Mouse (Mus musculus): ENCODE measurements at regions not wholly inside any gene's neighbourhood (a gene's known extent, or its start where the extent isn't known, plus 50 kb on each side); places are given as distances from the start of the nearest gene placed in this dataset.

DNA sequence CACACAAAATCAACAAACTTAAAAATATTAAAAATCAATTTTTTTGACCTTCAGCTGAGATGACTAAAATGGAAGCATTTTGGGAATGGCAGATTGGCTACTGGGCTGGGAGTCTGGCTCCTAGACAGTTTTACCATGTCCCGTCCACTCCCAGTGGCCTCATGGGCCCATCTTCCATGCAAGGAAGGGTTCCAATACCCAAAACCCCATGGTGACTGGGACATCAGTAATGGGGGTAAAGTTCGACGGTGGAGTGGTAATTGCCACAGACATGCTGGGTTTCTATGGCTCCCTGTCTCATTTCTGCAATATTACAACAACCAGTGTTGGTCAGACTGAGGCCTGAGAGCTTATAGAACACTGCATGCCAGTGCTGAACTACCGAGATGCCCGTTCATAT lies 82.2 kb downstream of the Il20rb start:
- DNase-seq = no peak

DNA sequence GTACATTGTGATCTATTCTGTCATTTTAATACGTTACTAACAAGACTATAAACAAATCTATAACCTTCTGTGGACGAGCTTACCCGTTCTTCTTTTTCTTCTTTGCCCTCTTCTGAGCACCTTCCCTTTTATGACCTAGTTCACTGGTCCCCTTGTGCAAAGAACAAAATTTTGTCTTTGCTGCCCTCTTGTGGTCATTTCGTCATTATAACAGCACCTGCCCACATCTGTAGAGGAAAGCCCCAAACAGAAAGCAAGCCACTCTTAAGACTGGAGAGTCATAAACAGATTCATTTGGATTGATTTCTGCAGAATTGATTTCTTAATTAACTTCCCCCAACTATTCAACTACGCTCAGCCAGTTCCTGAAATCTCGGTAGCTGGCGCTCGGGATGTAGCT lies 86.2 kb downstream of the Il20rb start:
- DNase-seq = peak; percentile 23 to 25

DNA sequence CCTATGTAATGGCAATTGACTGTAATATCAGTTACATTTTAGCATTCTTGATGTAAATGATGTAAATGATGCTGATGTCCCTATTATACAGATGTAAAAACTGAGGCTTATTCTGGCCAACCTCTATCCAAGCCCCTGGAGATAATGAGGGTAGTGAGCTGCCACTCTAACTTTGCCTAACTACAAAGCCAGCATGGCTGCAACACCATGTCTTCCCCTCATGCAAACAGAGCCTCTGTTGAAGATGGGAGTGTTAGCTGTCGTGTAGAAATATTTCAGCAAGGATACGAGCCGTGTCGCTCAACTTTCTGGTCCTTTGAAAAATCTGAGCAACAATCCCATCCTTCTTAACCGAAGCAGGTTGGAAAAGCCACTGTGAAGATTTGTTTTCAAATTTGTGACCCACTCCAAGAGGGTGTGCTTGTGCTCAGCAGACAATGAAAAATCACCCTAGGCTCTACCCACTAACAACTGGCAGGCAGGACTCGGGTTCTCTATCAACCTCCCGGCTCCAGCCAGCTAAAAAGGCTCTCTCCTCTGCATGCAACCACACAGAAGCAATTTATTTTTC lies 90.2 kb downstream of the Il20rb start:
- DNase-seq = no peak

GRCm38 (mm10) chr9:100395711-100396110 lies 90.9 kb downstream of the Il20rb start:
- peak; percentile 31 to 83 for DNase-seq

- DNase-seq = no peak
These were observed 92.0 kb downstream of the Il20rb start for GRCm38 (mm10) chr9:100394632-100395031.

DNA sequence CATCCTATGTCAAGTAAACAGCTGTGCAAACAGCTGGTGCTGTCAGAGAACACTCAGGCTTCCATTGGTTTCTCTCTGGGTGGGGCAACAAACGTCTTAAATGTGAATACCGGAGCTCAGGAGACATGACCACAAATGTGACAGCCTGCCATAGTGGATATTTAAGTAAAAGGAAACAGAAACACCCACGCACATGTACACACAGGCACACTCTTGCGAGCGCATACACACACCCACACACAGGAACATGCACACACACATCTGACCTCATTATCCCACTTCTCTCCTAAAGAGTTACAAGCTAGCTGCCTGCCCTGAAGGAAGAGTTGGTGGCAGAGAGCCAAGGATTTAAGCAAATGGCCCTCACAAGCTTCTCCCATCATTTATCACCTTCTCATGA lies 92.4 kb downstream of the Il20rb start:
- no peak for DNase-seq

DNA sequence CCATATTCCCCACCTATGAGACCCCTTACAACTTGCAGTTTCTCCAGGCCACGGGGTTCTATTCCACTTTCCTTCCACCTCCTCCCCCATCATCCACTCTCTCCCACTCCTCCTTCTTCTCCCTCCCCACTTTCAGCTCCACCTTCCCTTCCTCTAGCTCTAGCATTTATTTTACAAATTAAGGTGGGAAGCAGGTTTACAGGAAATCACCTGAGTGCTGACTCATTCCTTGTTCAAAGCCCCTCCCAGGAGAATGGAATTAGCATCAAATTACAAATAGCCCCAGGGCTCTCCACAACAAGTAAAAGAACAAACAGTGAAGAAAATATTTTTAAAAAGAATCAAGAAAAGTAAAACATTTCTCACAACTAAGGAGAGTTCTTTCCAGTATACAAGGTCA lies 94.3 kb downstream of the Il20rb start:
- DNase-seq = no peak

GRCm38 (mm10) chr9:100391566-100392213 lies 94.9 kb downstream of the Il20rb start:
- no peak for DNase-seq

DNA sequence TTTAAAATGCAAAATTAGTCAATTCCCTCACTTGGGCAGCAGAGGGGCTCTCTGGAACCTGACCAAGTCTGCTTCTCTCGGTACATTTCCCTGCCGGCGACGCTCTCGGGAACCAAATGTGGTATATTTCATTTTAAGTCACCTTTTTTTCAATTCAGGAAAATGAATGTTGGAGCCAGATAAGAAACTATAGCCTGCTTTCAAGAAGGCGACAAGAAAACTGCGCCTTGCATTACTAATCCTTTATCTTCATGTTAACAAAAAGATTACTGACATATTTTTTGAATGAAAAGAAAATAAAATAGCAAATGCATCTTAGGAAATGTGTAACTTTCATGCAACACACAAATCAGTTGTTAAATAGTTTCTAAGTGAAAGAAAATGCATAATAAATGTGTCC lies 98.2 kb downstream of the Il20rb start:
- DNase-seq = no peak

DNA sequence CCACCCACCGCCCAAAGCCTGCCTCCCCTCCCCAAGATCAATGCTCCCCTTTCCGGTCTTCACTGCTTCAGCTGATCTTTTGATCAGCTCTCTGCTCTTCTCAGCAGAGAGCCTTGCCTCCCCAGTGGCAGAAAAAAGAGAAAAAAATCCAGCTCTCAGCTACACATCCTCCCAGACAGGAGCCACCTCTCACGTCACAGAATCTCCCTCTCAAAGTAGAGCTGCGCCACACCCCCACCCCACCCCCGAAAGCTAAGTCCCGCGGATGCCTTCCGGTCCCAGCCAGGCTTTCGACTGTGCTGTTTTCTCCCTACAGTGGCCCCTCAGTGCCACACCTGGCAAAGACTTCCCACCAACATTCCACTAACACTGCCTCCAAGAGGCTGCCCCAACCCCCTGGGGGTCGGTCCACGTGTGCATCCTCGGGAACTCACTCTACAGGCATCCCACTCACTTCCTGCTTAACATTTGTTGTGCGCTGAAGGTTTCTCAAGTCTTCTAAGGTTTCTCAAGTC lies 99.4 kb downstream of the Il20rb start:
- DNase-seq = no peak

DNA sequence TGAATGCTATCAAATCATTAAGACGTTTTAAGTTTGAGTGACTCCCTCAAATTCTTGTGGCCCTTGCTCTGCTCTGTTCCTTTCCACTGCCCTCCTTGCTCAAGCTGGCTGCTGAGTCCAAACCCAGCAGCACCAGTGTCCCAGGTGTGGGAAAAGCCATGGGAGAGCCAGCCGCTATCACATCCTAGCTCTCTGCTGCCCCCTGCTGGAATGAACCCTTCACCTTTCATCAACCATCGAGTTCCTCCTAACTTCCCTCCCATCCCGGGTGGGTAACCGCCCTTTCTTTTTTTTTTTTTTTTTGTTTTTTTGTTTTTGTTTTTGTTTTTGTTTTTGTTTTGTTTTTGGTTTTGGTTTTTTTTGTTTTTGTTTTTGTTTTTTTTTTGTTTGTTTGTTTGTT lies 104.1 kb downstream of the Il20rb start:
- DNase-seq = peak; percentile 7 to 73

- no peak for DNase-seq
These were observed 116.7 kb downstream of the Il20rb start for GRCm38 (mm10) chr9:100369921-100370320.

- DNase-seq = no peak
These were observed 119.8 kb downstream of the Il20rb start for GRCm38 (mm10) chr9:100366816-100367215.

- peak; percentile 1 to 33 for DNase-seq
These were observed 126.5 kb downstream of the Il20rb start for GRCm38 (mm10) chr9:100359934-100360716.

DNA sequence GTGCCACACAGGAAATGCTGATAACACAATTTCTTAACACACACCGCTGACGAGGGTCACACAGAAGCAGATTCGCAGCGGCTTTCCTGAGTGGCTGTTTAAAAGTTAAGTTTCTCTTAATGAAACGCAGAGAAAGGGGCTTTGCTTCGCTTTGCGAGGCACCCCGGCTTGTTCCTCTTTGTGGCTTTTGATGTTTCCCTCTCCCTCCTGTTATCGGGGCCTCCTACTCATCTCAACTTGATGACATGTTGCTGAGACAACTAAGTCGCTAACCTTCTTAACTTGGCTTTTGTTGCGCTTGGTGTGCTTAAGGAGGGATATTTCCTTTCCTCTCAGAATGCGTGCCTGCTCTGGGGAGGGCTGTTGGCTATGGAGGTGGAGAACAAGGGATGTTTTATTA lies 129.0 kb downstream of the Il20rb start:
- no peak for DNase-seq

DNA sequence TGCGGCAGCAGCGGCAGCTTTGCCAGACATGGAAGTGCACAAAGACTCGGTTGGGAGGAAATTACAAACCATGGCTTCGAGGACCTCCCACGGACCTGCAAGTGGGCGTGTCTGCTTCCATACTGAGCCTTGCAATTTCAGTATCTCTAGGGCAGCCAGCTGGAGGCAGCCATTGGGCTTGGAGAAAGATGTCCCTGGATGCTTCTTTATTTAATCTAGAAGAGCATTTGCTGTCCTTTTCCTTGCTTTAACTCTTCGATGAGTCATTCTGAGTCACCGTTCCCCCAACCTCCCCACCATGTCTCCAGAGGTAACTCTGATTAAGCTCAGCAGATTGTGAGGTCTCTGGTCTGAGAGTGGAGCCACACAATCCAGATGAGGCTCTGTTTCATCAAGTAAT lies 145.8 kb downstream of the Il20rb start:
- no peak for DNase-seq

DNA sequence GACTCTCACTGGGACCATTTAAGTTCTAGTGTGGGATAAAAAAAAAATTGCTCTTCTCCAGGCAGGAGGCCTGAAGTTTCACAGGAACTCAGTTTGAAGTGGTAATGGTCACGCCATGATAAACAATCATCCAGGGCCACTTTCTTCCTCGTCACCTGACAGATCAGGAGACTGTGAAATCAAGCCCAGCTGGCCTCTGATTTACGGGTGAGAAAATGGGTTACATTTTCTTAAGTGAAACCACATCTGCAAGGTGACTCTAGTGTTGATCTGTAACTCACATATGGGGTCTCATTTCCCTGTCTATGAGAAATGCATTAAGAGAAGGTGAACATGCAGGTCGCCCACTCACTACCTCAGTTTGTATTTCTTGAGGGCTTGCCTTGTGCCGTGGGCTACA lies 178.8 kb downstream of the Il20rb start:
- DNase-seq = no peak

GRCm38 (mm10) chr9:100307364-100307763 lies 179.2 kb downstream of the Il20rb start:
- no peak for DNase-seq

DNA sequence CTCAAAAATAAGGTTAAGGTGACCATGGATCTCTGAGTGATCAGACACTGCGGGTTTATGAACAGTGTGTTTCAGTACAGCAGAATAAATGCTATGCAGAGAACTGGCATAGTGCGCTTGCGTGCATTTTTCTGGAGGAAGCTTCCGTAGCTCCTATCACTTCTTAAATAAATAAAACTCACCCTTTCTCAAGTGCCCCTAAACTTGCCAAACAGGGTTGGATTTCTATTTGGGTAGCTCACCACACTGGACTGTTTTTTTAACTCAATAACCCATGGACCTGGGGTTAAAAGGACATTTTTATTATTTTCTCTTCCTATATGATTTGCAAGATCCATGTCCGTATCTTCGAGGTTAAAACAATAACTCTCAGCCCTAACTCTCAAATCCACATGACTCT lies 182.8 kb downstream of the Il20rb start:
- DNase-seq = no peak

DNA sequence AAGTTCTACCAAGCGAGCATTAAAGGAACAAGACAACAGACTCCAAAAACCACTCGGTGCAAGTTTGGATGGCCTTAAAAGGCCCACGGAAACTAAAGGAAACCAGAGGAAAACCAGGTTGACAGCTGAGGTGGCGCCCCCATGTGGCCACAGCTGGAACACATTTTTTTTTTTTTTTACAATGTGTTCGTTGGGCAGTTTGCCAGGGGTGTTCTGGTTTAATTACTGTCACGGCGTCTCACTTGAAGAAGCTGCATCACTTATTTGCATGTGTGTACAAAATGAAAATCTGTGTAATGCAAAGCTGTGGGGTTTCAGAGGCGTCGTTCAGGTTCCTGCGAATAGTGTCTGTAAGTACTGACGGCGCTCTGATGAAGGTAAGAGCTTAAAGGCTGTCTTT lies 185.0 kb downstream of the Il20rb start:
- DNase-seq = peak in 1 of 2 experiments; percentile 6

DNA sequence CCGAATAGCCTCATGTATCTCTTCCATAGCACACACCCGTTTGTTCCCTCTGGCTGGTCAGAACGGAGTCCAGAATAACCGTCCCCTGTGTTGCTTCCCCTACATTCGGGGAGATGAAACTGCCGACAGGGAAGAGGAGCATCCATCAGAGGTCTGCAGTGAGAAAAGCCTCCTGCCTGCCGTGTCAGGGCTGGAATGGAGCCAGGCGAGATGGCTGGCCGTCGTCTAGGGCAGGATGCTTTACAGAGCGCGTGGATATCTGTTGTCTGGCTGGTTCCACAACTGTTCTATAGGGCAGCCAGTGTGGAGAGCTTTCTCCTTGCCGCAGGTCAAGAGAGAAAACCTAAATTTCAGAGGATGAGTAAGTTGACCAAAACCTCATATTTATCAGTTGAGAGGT lies 209.2 kb downstream of the Il20rb start:
- no peak for DNase-seq

DNA sequence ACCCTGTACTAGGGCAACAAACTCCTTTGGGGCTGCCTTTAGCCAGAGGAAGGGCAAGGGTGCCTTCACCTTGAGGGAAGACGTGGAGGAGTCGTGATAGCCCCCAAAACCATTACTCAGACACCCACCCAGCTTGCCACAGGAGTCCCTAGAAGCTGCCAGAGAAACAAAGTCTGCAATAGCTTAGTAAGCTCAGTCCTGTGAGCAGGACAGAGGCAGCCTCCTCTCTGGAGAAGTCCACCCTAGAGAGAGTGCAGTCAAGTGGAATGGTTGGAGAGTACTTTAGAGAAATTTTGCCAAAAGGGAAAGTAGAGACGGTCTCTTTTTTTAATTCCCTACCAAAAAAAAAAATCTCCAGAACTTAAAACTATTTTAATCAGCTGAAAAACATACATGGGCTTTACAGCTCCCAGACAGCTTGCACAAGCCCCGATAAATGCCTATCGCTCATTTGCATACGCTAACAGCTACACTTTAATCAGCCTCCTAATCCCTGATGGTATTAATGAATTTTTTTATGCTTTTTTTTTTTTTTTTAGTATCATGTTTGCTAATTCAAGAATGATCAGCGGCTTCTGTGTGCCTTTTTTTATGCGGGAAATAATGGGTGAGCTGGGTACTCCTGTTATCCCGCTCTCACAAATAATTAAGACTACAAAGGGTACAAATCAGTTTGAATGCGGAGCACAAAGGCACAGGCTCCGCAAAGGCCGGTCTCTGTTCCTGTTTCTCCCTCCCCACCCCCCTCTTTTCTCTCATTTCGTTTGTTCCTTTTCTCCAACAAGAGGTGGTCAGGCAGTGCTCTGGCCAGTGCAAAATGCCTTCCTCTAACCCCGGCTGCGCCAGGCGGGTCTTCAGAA lies 219.8 kb downstream of the Il20rb start:
- no peak for DNase-seq

GRCm38 (mm10) chr9:100252409-100252808 lies 234.2 kb downstream of the Il20rb start:
- no peak for DNase-seq

Measured in kidney, adult 8-10 months (tissue).